Mouse (Mus musculus): ENCODE data around the gene F12.

GRCm38 (mm10) chr13:55465830-55466440, 39.3 kb upstream of the F12 start:
- TF ChIP-seq POLR2A (IDR thresholded peaks at IDR 0.05; ENCODE audit: low read depth, low read length): no peak
- no peak for TF ChIP-seq CTCF (conservative IDR thresholded peaks at IDR 0.05; ENCODE audit: insufficient read depth, insufficient read length, low read depth, low read length)

Data from kidney, adult 2 months (tissue).